Mouse (Mus musculus) embryonic fibroblast, embryonic 13.5 days (primary cell): Measurements from ENCODE around the gene Clcn6.

ENCODE experiments used
- CTCF ChIP-seq: IDR thresholded peaks from 2 replicates; pipeline ENCODE4 v1.5.1; 2011; ENCODE audit warnings: mild to moderate bottlenecking, control low read depth, low read length, moderate library complexity, borderline replicate concordance; ENCODE audit not compliant: insufficient read depth
- POLR2A ChIP-seq: IDR thresholded peaks from 2 replicates; pipeline ENCODE4 v1.6.1; 2011; ENCODE audit warnings: low read depth, mild to moderate bottlenecking, control low read depth, low read length, moderate library complexity

DNA sequence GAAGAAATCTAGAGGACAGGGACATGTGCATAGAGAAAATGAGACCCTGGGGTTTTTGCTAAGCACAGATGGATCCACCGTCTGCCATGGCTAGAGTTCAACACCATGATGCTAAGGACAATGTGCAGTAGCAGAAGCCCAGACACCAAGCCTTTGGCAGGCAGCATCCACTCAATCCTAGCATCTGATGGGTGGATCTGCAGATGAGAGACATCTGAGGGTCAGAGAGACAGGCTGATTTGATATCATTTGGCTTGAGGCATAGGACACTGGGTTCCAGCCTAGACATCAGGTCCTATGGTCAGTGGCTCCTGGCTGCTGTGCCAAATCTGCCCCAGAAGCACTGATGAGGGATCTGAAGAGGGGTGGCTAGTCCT lies 42.0 kb upstream of the Clcn6 start:
- TF ChIP-seq CTCF (no peak), POLR2A (no peak)
